Mouse (Mus musculus) B cell, adult (primary cell): Measurements from ENCODE around the gene Slc38a10. TPM values are rescaled to one million over a fixed set of nuclear protein-coding genes. Genes with fewer than 3 reads are reported as not detected.

Source experiments
- total RNA-seq: library from RNA; stranded (reverse); gene quantifications from 4 replicates; pipeline ENCODE4 v1.2.4, GENCODE M21; 2023; ENCODE audit not compliant: inconsistent age

Gene Slc38a10
- total RNA-seq, result 95.8 to 106 TPM (median 104 TPM) in 4 replicates

DNA sequence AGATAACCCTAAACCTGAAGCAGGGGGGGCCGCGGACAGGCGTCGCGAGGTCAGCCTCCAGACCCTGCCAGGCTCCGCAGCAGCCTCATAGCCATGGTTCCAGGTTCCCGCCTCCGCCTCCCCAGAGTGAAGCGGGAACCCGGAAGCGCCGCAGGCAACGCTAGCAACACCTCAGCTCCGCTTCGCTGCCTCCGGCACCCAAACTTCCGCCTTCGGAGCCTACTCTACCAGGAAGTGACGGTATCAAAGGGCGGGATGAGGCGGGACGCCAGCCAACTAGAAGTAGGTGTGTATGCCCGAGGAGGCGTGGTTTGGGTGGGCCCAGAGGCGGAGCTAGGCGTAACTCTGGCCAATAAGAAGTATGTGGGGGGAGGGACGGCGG, at the start of gene Slc38a10:
Gene Slc38a10, minus strand, starts transcription at position 234 of the 382 bp plus-strand sequence.

DNA sequence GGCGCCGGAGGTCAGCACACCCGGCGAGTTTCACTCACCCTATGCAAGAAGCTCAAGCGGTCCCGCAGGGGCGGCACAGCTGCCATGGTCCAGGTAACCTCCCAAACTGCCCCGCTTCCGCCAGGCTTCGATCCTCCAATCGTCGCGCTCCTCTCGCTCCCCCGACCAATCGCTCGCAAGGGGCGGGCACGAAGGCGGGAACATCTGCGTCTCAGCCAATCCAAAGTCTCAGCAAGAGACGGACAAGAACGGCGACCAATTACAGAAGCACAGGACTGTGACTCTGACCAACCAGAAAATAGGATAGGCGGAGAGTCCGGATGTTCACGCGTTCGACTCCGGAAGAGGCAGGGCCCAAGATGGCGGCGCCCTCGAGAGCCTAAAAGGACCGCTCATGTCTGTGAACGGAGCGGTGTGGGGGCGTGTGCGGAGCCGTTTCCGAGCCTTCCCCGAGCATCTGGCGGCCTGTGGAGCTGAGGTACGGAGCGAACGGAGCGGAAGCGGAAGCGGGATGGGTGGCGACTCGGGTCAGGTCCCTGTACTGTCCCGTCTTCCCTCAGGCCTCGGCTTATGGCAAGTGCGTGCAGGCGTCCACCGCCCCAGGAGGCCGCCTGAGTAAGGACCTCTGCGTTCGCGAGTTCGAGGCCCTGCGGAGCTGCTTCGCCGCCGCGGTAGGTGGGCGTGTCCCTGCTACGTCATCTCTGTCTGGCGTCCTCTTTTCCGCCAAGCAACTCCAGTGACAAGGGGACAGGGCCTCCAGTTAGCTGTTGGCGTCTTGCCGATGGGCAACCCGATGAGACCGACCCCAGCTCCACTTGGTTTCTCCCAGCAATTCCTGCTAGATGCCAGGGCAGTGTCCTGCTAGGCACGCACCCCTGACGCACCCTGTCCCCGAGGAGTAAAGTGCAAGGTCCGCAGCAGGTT, 52.3 kb downstream of the Slc38a10 start, which contains the start of the genes Tepsin and Ndufaf8:
Gene Tepsin, minus strand, starts transcription at position 144 of the 924 bp plus-strand sequence.
Gene Ndufaf8, plus strand, starts transcription at position 341 of the 924 bp plus-strand sequence.

DNA sequence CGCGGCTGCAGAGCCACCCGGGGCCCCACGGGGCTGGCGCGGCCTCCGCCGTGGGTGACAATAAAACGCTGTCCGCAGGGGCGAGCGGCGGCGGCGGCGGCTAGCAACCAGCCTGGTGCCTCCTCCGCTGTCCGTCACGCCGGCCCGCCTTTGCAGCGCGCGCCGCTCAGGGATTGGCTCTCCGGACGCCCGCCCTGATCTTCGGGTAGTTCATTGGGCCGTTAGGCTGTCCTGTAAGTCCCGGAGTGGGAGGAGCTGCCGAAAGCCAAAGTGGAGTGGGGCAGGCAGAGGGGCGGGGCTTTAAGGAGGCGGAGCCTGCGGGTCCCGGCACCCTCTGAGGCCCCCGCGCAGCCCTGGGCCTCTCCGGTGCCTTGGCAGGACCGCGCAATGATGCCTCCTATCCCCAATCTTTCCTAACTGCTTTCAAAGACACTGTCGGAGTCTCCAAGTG, 64.4 kb downstream of the Slc38a10 start, which contains the start of gene Cep131:
Gene Cep131, minus strand, starts transcription at position 126 of the 451 bp plus-strand sequence.

Other genes starting within 250 kb of the Slc38a10 start
- 22.9 to 41.6 TPM (median 35.1 TPM) in 4 replicates for gene Chmp6, start 237.9 kb downstream of the Slc38a10 start, total RNA-seq
- gene Baiap2, start 208.6 kb downstream of the Slc38a10 start, total RNA-seq, result 22.8 to 27.1 TPM (median 24.4 TPM) in 4 replicates
- gene Aatk, start 104.2 kb downstream of the Slc38a10 start, total RNA-seq, result 0.21 TPM in 1 of 4 replicates, not detected in the others
- gene Cep131, start 64.5 kb downstream of the Slc38a10 start, total RNA-seq, result 14.4 to 20.4 TPM (median 17.4 TPM) in 4 replicates
- gene Tepsin, start 52.6 kb downstream of the Slc38a10 start, total RNA-seq, result 17.1 to 25.3 TPM (median 18.5 TPM) in 4 replicates
- 26.4 to 49.1 TPM (median 33.9 TPM) in 4 replicates for gene Ndufaf8, start 52.4 kb downstream of the Slc38a10 start, total RNA-seq
- gene Bahcc1, start 81.6 kb upstream of the Slc38a10 start, total RNA-seq, result 0.03 to 0.78 TPM (median 0.25 TPM) in 4 replicates
- gene Actg1, start 197.2 kb upstream of the Slc38a10 start, total RNA-seq, result 1,255 to 1,296 TPM (median 1,289 TPM) in 4 replicates
- gene Fscn2, start 210.2 kb upstream of the Slc38a10 start, total RNA-seq, result not detected in 4 replicates
- gene Faap100, start 227.4 kb upstream of the Slc38a10 start, total RNA-seq, result 18.9 to 24.4 TPM (median 19.5 TPM) in 4 replicates